Mouse (Mus musculus) testis, adult 2 months (tissue): ENCODE data around the gene Gcnt3.

Experiments used
- CTCF ChIP-seq: fragments of 200-500 bp; IDR thresholded peaks from 2 replicates; pipeline ENCODE4 v1.5.1; 2012; ENCODE audit warnings: low read depth, mild to moderate bottlenecking, inconsistent platforms, low read length, moderate library complexity; ENCODE audit not compliant: control insufficient read depth, insufficient read depth, insufficient replicate concordance
- POLR2A ChIP-seq: fragments of 200-500 bp; IDR thresholded peaks from 2 replicates; pipeline ENCODE4 v1.6.1; 2012; ENCODE audit warnings: low read depth, mild to moderate bottlenecking, inconsistent platforms, low read length, moderate library complexity; ENCODE audit not compliant: control insufficient read depth

DNA sequence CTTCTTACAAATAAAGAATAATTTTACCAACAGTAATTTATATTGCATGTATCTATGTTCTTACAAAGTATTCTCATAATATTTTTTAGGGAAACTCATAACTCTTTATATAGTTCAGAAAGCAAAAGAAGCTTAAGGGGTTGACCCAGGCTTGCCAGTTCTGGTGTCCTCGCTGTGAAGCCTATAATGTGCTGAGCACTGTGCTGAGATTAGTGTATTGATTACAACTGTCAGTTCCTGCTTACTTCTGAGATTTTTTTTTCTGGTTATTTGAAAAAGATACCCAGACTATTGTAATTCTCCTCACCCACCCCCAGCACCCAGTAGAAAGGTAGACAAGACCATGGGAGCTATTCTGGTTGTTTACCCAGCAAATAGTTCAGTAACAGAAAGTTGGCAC, 44.4 kb downstream of the Gcnt3 start:
- TF ChIP-seq CTCF = no peak
- no peak for TF ChIP-seq POLR2A
